Mouse (Mus musculus) testis, adult 2 months (tissue): ENCODE measurements at regions not wholly inside any gene's neighbourhood (a gene's known extent, or its start where the extent isn't known, plus 50 kb on each side); places are given as distances from the start of the nearest gene placed in this dataset.

ENCODE experiments used
- H3K27ac ChIP-seq: fragments of 200-500 bp; 2 replicates; pipeline ENCODE4 v1.5.1; 2012; ENCODE audit warnings: low read depth, low read length; ENCODE audit not compliant: control insufficient read depth, insufficient read depth
- H3K27me3 ChIP-seq: fragments of 200-500 bp; 2 replicates; pipeline ENCODE4 v1.6.1; 2012; ENCODE audit warnings: mild to moderate bottlenecking, low read length, moderate library complexity; ENCODE audit not compliant: control insufficient read depth, insufficient read depth
- H3K36me3 ChIP-seq: fragments of 200-500 bp; 2 replicates; pipeline ENCODE4 v1.6.1; 2012; ENCODE audit warnings: mild to moderate bottlenecking, low read length; ENCODE audit not compliant: control insufficient read depth, insufficient read depth
- H3K4me1 ChIP-seq: fragments of 200-500 bp; 2 replicates; pipeline ENCODE4 v1.6.1; 2012; ENCODE audit warnings: low read length; ENCODE audit not compliant: control insufficient read depth, insufficient read depth
- H3K4me3 ChIP-seq: fragments of 200-500 bp; 2 replicates; pipeline ENCODE4 v1.5.1; 2012; ENCODE audit warnings: low read depth, mild to moderate bottlenecking, low read length, moderate library complexity, mixed read lengths; ENCODE audit not compliant: control insufficient read depth
- CTCF ChIP-seq: fragments of 200-500 bp; IDR thresholded peaks from 2 replicates; pipeline ENCODE4 v1.5.1; 2012; ENCODE audit warnings: low read depth, mild to moderate bottlenecking, inconsistent platforms, low read length, moderate library complexity; ENCODE audit not compliant: control insufficient read depth, insufficient read depth, insufficient replicate concordance
- POLR2A ChIP-seq: fragments of 200-500 bp; IDR thresholded peaks from 2 replicates; pipeline ENCODE4 v1.6.1; 2012; ENCODE audit warnings: low read depth, mild to moderate bottlenecking, inconsistent platforms, low read length, moderate library complexity; ENCODE audit not compliant: control insufficient read depth

DNA sequence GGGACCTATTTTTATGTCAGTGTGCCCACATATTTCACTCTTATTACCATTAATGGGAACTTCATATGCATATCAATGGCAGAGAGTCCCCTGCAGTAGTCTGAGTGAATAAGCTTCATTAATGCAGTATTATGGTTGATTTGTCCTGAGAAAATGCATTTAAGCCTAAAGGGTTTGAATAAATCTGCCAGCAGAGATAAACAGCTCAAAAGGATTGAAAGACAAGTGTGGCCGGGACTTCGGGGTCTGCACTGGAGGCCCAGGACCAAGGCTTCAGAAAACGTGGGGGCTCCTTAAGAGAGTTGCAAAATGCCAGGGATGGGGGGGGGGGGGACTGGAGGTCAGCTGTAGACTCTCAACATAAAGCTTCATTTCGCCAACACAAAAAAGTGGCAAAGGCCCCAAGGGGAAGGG lies 306.6 kb downstream of the Irs2 start:
- H3K27ac ChIP-seq: no peak overlapping the region
- H3K4me1 ChIP-seq: peaks cover 3% of the 10 kb centered on the region; the same call in 1 of the 2 replicates
- no peak for TF ChIP-seq CTCF
- TF ChIP-seq POLR2A: no peak
- H3K36me3 ChIP-seq: no peaks in the 10 kb centered on the region
- no peaks in the 10 kb centered on the region for H3K27me3 ChIP-seq
- H3K4me3 ChIP-seq: no peak overlapping the region

GRCm38 (mm10) chr8:10701226-10701625 lies 307.0 kb downstream of the Irs2 start:
- TF ChIP-seq CTCF: no peak
- no peak for TF ChIP-seq POLR2A
- H3K4me1 ChIP-seq: peaks cover 3% of the 10 kb centered on the region; the same call in 1 of the 2 replicates
- H3K4me3 ChIP-seq: no peak overlapping the region
- H3K27me3 ChIP-seq: no peaks in the 10 kb centered on the region
- no peak overlapping the region for H3K27ac ChIP-seq
- H3K36me3 ChIP-seq: no peaks in the 10 kb centered on the region

DNA sequence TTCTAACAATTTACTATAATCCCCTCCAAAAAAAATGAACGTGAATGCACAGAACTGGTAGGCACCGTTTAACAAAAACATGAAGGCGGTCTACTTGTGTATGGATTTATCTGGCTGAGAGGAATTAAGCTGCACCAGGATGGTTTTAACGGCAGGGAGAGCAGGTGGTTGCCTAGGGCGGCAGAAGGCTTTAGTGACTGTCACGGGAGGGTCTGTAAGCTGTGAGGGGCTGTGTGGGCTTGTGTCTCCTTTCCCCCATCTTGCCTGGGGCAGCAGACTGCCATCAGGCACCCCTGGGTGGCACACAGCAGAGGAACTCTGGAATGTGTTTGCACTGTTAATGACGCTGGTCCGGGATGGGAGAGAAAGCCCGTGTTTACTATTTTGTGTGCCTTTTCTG lies 308.6 kb downstream of the Irs2 start:
- no peaks in the 10 kb centered on the region for H3K27me3 ChIP-seq
- TF ChIP-seq POLR2A (no peak), CTCF (no peak)
- H3K36me3 ChIP-seq: no peaks in the 10 kb centered on the region
- H3K27ac ChIP-seq: no peak overlapping the region
- H3K4me1 ChIP-seq: peaks cover 3% of the 10 kb centered on the region; the same call in 1 of the 2 replicates
- no peak overlapping the region for H3K4me3 ChIP-seq

DNA sequence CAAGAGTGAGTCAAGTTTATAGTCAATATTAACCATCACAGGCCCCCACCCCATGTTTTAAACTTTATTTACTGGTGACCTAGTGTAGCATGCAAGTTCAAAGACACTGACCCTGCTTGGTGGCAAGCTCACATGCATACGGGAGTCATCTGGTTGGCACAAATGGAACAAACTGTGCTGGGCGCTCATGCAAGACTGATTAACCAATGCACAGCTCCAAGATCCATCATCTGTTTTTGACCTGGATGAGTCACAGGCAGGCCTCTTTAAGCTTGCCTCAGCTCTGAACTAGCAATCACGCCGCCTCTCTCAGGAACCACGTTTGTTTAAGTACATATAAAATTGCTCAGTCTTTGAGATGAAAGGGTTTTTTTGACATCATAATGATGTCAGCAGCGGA lies 313.1 kb downstream of the Irs2 start:
- Histone ChIP-seq H3K27me3 (no peaks in the 10 kb centered on the region), H3K27ac (no peak overlapping the region), H3K36me3 (no peaks in the 10 kb centered on the region), H3K4me1 (no peaks in the 10 kb centered on the region), H3K4me3 (no peak overlapping the region)
- no peak for TF ChIP-seq CTCF
- TF ChIP-seq POLR2A: no peak

DNA sequence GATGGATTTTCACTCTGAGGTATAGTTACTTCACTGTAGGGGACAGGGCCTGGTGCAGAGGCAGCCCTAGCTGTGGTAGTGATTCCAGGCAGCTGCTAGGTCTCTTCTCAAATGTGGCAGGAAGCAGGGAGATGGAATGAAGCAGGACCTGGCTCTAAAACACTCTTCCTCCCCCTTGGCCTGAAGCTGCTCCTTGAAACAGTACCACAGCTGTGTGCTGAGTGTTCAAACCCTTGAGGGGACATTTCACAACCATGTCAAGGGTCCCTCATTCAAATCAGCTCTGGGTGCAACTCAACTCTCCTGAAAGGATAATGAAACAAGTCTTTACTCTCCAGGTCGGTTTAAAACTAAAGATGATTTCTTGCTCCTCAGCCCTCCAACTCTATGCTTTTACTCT lies 317.6 kb downstream of the Irs2 start:
- no peak for TF ChIP-seq POLR2A
- TF ChIP-seq CTCF: no peak
- H3K27me3 ChIP-seq: no peaks in the 10 kb centered on the region
- H3K4me3 ChIP-seq: no peak overlapping the region
- H3K4me1 ChIP-seq: no peaks in the 10 kb centered on the region
- no peaks in the 10 kb centered on the region for H3K36me3 ChIP-seq
- H3K27ac ChIP-seq: no peak overlapping the region

DNA sequence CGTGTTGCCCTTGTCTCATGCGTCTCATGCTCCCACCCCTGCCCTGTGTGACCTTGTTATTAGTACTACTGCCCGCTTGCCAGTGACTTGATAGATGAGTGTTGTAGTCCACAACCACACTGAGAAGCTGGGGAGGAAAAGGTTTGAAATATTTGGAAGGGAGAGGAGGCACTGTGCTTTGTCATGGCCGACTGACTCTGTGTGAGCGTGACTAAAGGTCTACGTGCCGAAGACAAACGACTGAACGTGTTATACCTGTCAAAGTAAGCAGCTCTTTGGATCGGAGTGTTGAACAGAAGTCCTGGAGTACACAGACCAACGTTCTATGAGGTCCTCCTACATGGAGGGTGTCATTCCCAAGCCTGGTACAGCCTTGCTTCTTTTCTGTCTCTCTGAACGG lies 318.4 kb downstream of the Irs2 start:
- H3K27ac ChIP-seq: no peak overlapping the region
- H3K27me3 ChIP-seq: no peaks in the 10 kb centered on the region
- H3K4me3 ChIP-seq: no peak overlapping the region
- no peaks in the 10 kb centered on the region for H3K4me1 ChIP-seq
- TF ChIP-seq CTCF (no peak), POLR2A (no peak)
- H3K36me3 ChIP-seq: no peaks in the 10 kb centered on the region

- Histone ChIP-seq H3K4me1 (no peaks in the 10 kb centered on the region), H3K27ac (no peak overlapping the region), H3K27me3 (no peaks in the 10 kb centered on the region), H3K36me3 (no peaks in the 10 kb centered on the region), H3K4me3 (no peak overlapping the region)
- TF ChIP-seq CTCF (no peak), POLR2A (no peak)
Observed at GRCm38 (mm10) chr8:10687867-10688561, 320.2 kb downstream of the Irs2 start.
